Comparison of ENCODE assay signal across 31 mouse cellular contexts in the genomic region with DNA sequence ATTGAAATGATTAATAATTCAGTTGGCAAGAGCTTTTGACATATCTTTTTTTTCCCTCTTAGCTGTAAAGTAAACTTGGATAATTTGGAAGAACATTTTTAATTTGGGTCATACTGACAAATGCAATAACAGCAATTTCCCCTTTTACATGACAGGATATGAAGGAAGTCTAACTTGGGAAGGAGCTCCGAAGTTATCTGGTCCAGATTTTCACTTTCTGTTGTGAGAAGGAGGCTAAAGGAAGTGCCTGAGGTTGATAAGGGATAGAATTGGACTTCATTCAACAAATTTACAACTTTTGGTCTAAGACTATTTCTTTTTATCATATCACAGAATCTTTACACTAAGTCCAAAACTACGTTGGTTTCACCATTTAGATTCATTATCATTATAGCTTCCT.
"Had no signal": no experiment of that assay in that cellular context is flagged by ENCODE, and none has a peak within 500 bp of the region (broad histone marks: within the 10 kb centered on the region; RNA-seq: fewer than 3 reads in every experiment).

No protein-coding gene starts in this region.

- DNase-seq: left cerebral cortex, postnatal 4 days; liver; liver, embryonic 13.5 days; liver, postnatal 0 days; lung, adult 18-20 months; lung, adult 2 months; lung, embryonic 14.5 days; lung, postnatal 10 days; lung, postnatal 14 days; lung, postnatal 36 days; lung, postnatal 4 days had no signal

- H3K4me1 ChIP-seq: limb, embryonic 10.5 days; limb, embryonic 12.5 days; limb, embryonic 13.5 days; limb, embryonic 15.5 days; liver, embryonic 12.5 days; liver, embryonic 13.5 days; liver, embryonic 15.5 days; lung, embryonic 15.5 days; megakaryocyte, embryonic 14.5 days; midbrain, embryonic 10.5 days; midbrain, embryonic 12.5 days; midbrain, embryonic 13.5 days; midbrain, embryonic 15.5 days; neural tube, embryonic 12.5 days had no signal

- H3K36me3 ChIP-seq: limb, embryonic 10.5 days; limb, embryonic 12.5 days; limb, embryonic 13.5 days; limb, embryonic 15.5 days; liver, embryonic 12.5 days; liver, embryonic 13.5 days; liver, embryonic 15.5 days; lung, embryonic 15.5 days; midbrain, embryonic 10.5 days; midbrain, embryonic 12.5 days; midbrain, embryonic 13.5 days; midbrain, embryonic 15.5 days; neural tube, embryonic 12.5 days had no signal

- ATAC-seq: liver, embryonic 12.5 days; liver, postnatal 0 days; lung, postnatal 0 days; midbrain, embryonic 13.5 days; midbrain, embryonic 15.5 days; midbrain, embryonic 16.5 days had no signal

- H3K9me3 ChIP-seq: limb, embryonic 10.5 days; limb, embryonic 12.5 days; limb, embryonic 13.5 days; limb, embryonic 15.5 days; liver, embryonic 12.5 days; liver, embryonic 13.5 days; liver, embryonic 15.5 days; lung, embryonic 15.5 days; megakaryocyte, embryonic 14.5 days; midbrain, embryonic 10.5 days; midbrain, embryonic 12.5 days; midbrain, embryonic 13.5 days; midbrain, embryonic 15.5 days; neural tube, embryonic 12.5 days had no signal

- H3K9ac ChIP-seq: limb, embryonic 12.5 days; limb, embryonic 13.5 days; limb, embryonic 15.5 days; liver, embryonic 12.5 days; liver, embryonic 13.5 days; liver, embryonic 14.5 days; liver, embryonic 15.5 days; liver, postnatal 0 days; lung, embryonic 14.5 days; lung, embryonic 15.5 days; midbrain, embryonic 12.5 days; midbrain, embryonic 13.5 days; midbrain, embryonic 15.5 days; neural tube, embryonic 12.5 days had no signal

- H3K4me3 ChIP-seq: limb, embryonic 10.5 days; limb, embryonic 12.5 days; limb, embryonic 13.5 days; limb, embryonic 15.5 days; liver, embryonic 12.5 days; liver, embryonic 13.5 days; liver, embryonic 15.5 days; lung, embryonic 15.5 days; megakaryocyte, embryonic 14.5 days; midbrain, embryonic 10.5 days; midbrain, embryonic 12.5 days; midbrain, embryonic 13.5 days; midbrain, embryonic 15.5 days; myocyte; neural tube, embryonic 12.5 days had no signal

- H3K4me2 ChIP-seq: limb, embryonic 12.5 days; limb, embryonic 13.5 days; limb, embryonic 15.5 days; liver, embryonic 11.5 days; liver, embryonic 12.5 days; liver, embryonic 13.5 days; liver, embryonic 15.5 days; lung, embryonic 14.5 days; lung, embryonic 15.5 days; midbrain, embryonic 11.5 days; midbrain, embryonic 12.5 days; midbrain, embryonic 13.5 days; midbrain, embryonic 15.5 days; neural tube, embryonic 12.5 days had no signal

- H3K27ac ChIP-seq: limb, embryonic 10.5 days; limb, embryonic 12.5 days; limb, embryonic 13.5 days; limb, embryonic 15.5 days; liver, embryonic 12.5 days; liver, embryonic 13.5 days; liver, embryonic 14.5 days; liver, embryonic 15.5 days; lung, embryonic 15.5 days; macrophage; midbrain, embryonic 10.5 days; midbrain, embryonic 12.5 days; midbrain, embryonic 13.5 days; midbrain, embryonic 15.5 days; neural tube, embryonic 12.5 days had no signal

- H3K27me3 ChIP-seq: limb, embryonic 12.5 days; limb, embryonic 13.5 days; limb, embryonic 15.5 days; liver, embryonic 12.5 days; liver, embryonic 13.5 days; liver, embryonic 15.5 days; lung, embryonic 15.5 days; megakaryocyte, embryonic 14.5 days; midbrain, embryonic 12.5 days; midbrain, embryonic 13.5 days; midbrain, embryonic 15.5 days; neural tube, embryonic 12.5 days had no signal
